15 mouse cellular contexts compared by ENCODE assay signal in genomic region chr7:131042657-131043056, GRCm38 (mm10). TPM values are rescaled to one million over a fixed set of nuclear protein-coding genes. Genes with fewer than 3 reads are reported as not detected.
DNase-seq lines count a peak whose midpoint lies in the region; ATAC-seq and TF ChIP-seq lines count a peak whose summit lies in the region.
"Had no signal": no experiment of that assay in that cellular context is flagged by ENCODE, and none has a peak within 500 bp of the region (broad histone marks: within the 10 kb centered on the region; RNA-seq: fewer than 3 reads in every experiment).

No protein-coding gene starts in this region.

- no peaks in the 10 kb centered on the region for H3K36me3 ChIP-seq in ES-Bruce4 (ENCODE audit: control insufficient read depth, insufficient read depth, low read length, poor library complexity, severe bottlenecking)

- ATAC-seq in granulocyte monocyte progenitor cell, adult 5-6 weeks (replicated peaks; ENCODE audit: poor library complexity, severe bottlenecking), result peak; percentile 59
- ATAC-seq: activated CD4-positive, CD25-positive, alpha-beta regulatory T cell, adult 4 months; inflammation-experienced regulatory T-cells, adult 6 months had no signal

- peak; percentile 67 for TF ChIP-seq CTCF in layer of hippocampus, adult 2 months (conservative IDR thresholded peaks at IDR 0.05)
- TF ChIP-seq CTCF in ES-Bruce4 (IDR thresholded peaks at IDR 0.05; ENCODE audit: low read depth, low read length), result peak; percentile 48

- H3K27ac ChIP-seq in layer of hippocampus, adult 2 months, result no peak overlapping the region
- H3K27ac ChIP-seq in ES-Bruce4 (ENCODE audit: insufficient read depth, low read length), result no peak overlapping the region

- TF ChIP-seq POLR2A in ES-Bruce4 (IDR thresholded peaks at IDR 0.05; ENCODE audit: insufficient read depth, low read length), result no peak

- no peaks in the 10 kb centered on the region for H3K9me3 ChIP-seq in ES-Bruce4 (replicated peaks; ENCODE audit: control insufficient read depth, insufficient read depth, low read length, poor library complexity, severe bottlenecking)

- H3K4me1 ChIP-seq in ES-Bruce4 (ENCODE audit: control insufficient read depth, insufficient read depth, low read length), result no peaks in the 10 kb centered on the region

- no peak overlapping the region for H3K9ac ChIP-seq in ES-Bruce4 (ENCODE audit: low read depth, poor library complexity, severe bottlenecking)

- peak; percentile 14 to 25 for DNase-seq in cerebellum, postnatal 10 days
- DNase-seq in cerebellum, adult 9-11 months, result no peak
- DNase-seq in layer of hippocampus, adult 2 months (ENCODE audit: low spot score in 2 of 2), result no peak
- DNase-seq in layer of hippocampus, adult 9-10 months (ENCODE audit: low spot score), result no peak
- DNase-seq in natural killer cell, adult 2 months (ENCODE audit: low spot score in 2 of 2), result no peak
- no peak for DNase-seq in thymus, postnatal 4 days
- DNase-seq: cerebellum, adult 11 months; gastrocnemius, postnatal 36 days had no signal

- H3K27me3 ChIP-seq in ES-Bruce4 (ENCODE audit: control insufficient read depth, insufficient read depth, low read length, poor library complexity, severe bottlenecking), result no peaks in the 10 kb centered on the region

- no peak overlapping the region for H3K4me3 ChIP-seq in layer of hippocampus, adult 2 months
- no peak overlapping the region for H3K4me3 ChIP-seq in ES-Bruce4 (ENCODE audit: low read depth, low read length)
- H3K4me3 ChIP-seq: erythroblast, embryonic 14.5 days had no signal

- no peak for TF ChIP-seq EP300 in ES-Bruce4 (IDR thresholded peaks at IDR 0.05; ENCODE audit: insufficient read depth, low read depth, low read length)

RNA-seq across cellular contexts. Expression of gene Dmbt1, which starts 10.8 kb away (rescaled TPM):
- total RNA-seq in layer of hippocampus, adult 2 months (2021), result not detected
- polyA plus RNA-seq in ES-Bruce4 (2011; ENCODE audit: insufficient read depth, insufficient read length, low read depth, missing spikeins), result not detected in 2 replicates
- not detected in 2 replicates for total RNA-seq in granulocyte monocyte progenitor cell, adult 5-6 weeks (2014; fragmentation: Nextera tagmentation)
- total RNA-seq in granulocyte monocyte progenitor cell, adult 5-6 weeks (2017), result not detected in 2 replicates
- total RNA-seq: gastrocnemius, postnatal 36 days; layer of hippocampus, postnatal 10 days had no signal
- polyA plus RNA-seq: activated CD4-positive, CD25-positive, alpha-beta regulatory T cell, adult 4 months; C2C12; erythroblast, embryonic 14.5 days; inflammation-experienced regulatory T-cells, adult 6 months had no signal

Comparison
In these comparisons a context has a peak if more than half of its experiments do, and no peak if none do; other contexts are left out.
1. DNase-seq: peak in cerebellum, postnatal 10 days (2 of 2); none in cerebellum, adult 9-11 months (single experiment), layer of hippocampus, adult 2 months (0 of 2), layer of hippocampus, adult 9-10 months (single experiment), natural killer cell, adult 2 months (0 of 2) and thymus, postnatal 4 days (single experiment).